Mouse (Mus musculus): ENCODE results near the gene Gfra1. TPM values are rescaled to one million over a fixed set of nuclear protein-coding genes. Genes with fewer than 3 reads are reported as not detected.

Gfra1 gene
- total and polyA plus RNA-seq, 3 experiments: not detected

DNA sequence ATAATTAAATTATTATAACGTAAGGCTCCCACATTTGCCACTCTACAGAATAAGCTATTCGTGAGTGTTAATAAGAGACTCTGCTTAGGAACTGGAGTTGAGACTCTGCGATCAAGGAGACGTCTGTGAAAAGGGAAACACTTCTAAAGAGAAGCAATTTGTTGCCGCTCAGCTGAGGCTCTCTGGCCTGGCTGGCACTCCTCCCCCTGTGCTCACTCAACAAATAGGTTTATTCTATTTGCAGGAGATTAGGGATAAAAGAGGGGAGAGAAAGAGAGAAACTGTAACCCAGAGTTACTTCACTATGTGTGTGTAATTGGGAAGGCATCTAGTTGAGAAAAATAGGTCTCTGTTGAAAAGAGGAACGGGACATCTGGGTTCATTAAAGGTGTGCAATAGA, 204.6 kb downstream of the Gfra1 start:
- H3K4me2 ChIP-seq (ENCODE audit: insufficient read depth, low read depth, poor library complexity, severe bottlenecking): no peak overlapping the region
- dilution Hi-C loops (cut with MboI; ENCODE audit: extremely low pct_ligation_motif_present, extremely low pct_unique_long_range_greater_than_20kb, low sequenced_read_pairs): no loop called here
- in situ Hi-C loops (cut with MboI; ENCODE audit: low pct_ligation_motif_present, low pct_unique_long_range_greater_than_20kb, low sequenced_read_pairs): no loop called here
- no peaks in the 10 kb centered on the region for H3K79me2 ChIP-seq (replicated peaks; ENCODE audit: control insufficient read depth, extremely low read depth, insufficient read depth, poor library complexity, severe bottlenecking)
- no peak overlapping the region for H3K27ac ChIP-seq (ENCODE audit: insufficient read depth, low read depth)
- no peaks in the 10 kb centered on the region for H3K4me1 ChIP-seq (ENCODE audit: control insufficient read depth in 1 of 2, insufficient read depth in 2 of 2)
- no peak overlapping the region for H3K4me3 ChIP-seq (replicated peaks in 1 of 3; ENCODE audit: low read depth in 2 of 3, low read length in 2 of 3, poor library complexity in 1 of 3)
- H3K36me3 ChIP-seq (replicated peaks in 1 of 2; ENCODE audit: control insufficient read depth in 1 of 2, insufficient read depth in 1 of 2, low read length in 1 of 2): no peaks in the 10 kb centered on the region
- no peak overlapping the region for H3K9ac ChIP-seq (ENCODE audit: insufficient read depth, low read depth)
- no peak for TF ChIP-seq E2F4 (IDR thresholded peaks at IDR 0.05; ENCODE audit: insufficient replicate concordance, low read depth, low read length)
- TF ChIP-seq POLR2A (IDR thresholded peaks at IDR 0.05; ENCODE audit: low read depth, low read length): no peak
- no peak for TF ChIP-seq MEF2A (IDR thresholded peaks at IDR 0.05; ENCODE audit: borderline replicate concordance, low read depth, low read length)
- no peak for TF ChIP-seq HCFC1 (IDR thresholded peaks at IDR 0.05; ENCODE audit: low read depth, low read length)
- no peak for TF ChIP-seq UBTF (IDR thresholded peaks at IDR 0.05; ENCODE audit: low read depth, low read length)
- no peak for TF ChIP-seq ZNF384 (IDR thresholded peaks at IDR 0.05; ENCODE audit: low read depth, low read length)
- TF ChIP-seq TCF12 (IDR thresholded peaks at IDR 0.05; ENCODE audit: low read depth, low read length): no peak
- TF ChIP-seq GABPA (IDR thresholded peaks at IDR 0.05; ENCODE audit: insufficient replicate concordance, low read depth, low read length): no peak
- TF ChIP-seq USF1 (IDR thresholded peaks at IDR 0.05; ENCODE audit: low read depth, low read length): no peak
- no peak for TF ChIP-seq RCOR1 (conservative IDR thresholded peaks at IDR 0.05; ENCODE audit: low read depth, low read length)
- no peak for TF ChIP-seq JUN (IDR thresholded peaks at IDR 0.05; ENCODE audit: insufficient read depth, low read depth, low read length)
- no peak for TF ChIP-seq MXI1 (IDR thresholded peaks at IDR 0.05; ENCODE audit: low read depth, low read length)
- no peak for TF ChIP-seq TBP (conservative IDR thresholded peaks at IDR 0.05; ENCODE audit: low read depth, low read length)
- no peak for TF ChIP-seq ZKSCAN1 (IDR thresholded peaks at IDR 0.05; ENCODE audit: borderline replicate concordance, low read depth, low read length)
- TF ChIP-seq SMC3 (IDR thresholded peaks at IDR 0.05; ENCODE audit: low read depth, low read length): no peak
- TF ChIP-seq MYC (IDR thresholded peaks at IDR 0.05; ENCODE audit: low read depth, low read length): no peak
- no peak for TF ChIP-seq CTCF (conservative IDR thresholded peaks at IDR 0.05 in 1 of 2, IDR thresholded peaks at IDR 0.05 in 1 of 2; ENCODE audit: low read depth in 2 of 2, low read length in 2 of 2)
- TF ChIP-seq IRF4 (IDR thresholded peaks at IDR 0.05; ENCODE audit: low read depth, low read length): no peak
- DNase-seq (ENCODE audit: extremely low read depth): no peak
- no peaks in the 10 kb centered on the region for H3K9me3 ChIP-seq (replicated peaks; ENCODE audit: low read length)
- no peaks in the 10 kb centered on the region for H3K27me3 ChIP-seq (replicated peaks)

GRCm38 (mm10) chr19:58250237-58250636, 205.5 kb downstream of the Gfra1 start:
- dilution Hi-C loops (cut with MboI; ENCODE audit: extremely low pct_ligation_motif_present, extremely low pct_unique_long_range_greater_than_20kb, low sequenced_read_pairs) (no loop called here), in situ Hi-C loops (cut with MboI; ENCODE audit: low pct_ligation_motif_present, low pct_unique_long_range_greater_than_20kb, low sequenced_read_pairs) (no loop called here)
- Histone ChIP-seq H3K36me3 (replicated peaks in 1 of 2; ENCODE audit: control insufficient read depth in 1 of 2, insufficient read depth in 1 of 2, low read length in 1 of 2) (no peaks in the 10 kb centered on the region), H3K27ac (ENCODE audit: insufficient read depth, low read depth) (no peak overlapping the region), H3K4me2 (ENCODE audit: insufficient read depth, low read depth, poor library complexity, severe bottlenecking) (no peak overlapping the region), H3K4me1 (ENCODE audit: control insufficient read depth in 1 of 2, insufficient read depth in 2 of 2) (no peaks in the 10 kb centered on the region), H3K9ac (ENCODE audit: insufficient read depth, low read depth) (no peak overlapping the region), H3K79me2 (replicated peaks; ENCODE audit: control insufficient read depth, extremely low read depth, insufficient read depth, poor library complexity, severe bottlenecking) (no peaks in the 10 kb centered on the region), H3K27me3 (replicated peaks) (no peaks in the 10 kb centered on the region), H3K9me3 (replicated peaks; ENCODE audit: low read length) (no peaks in the 10 kb centered on the region), H3K4me3 (replicated peaks in 1 of 3; ENCODE audit: low read depth in 2 of 3, low read length in 2 of 3, poor library complexity in 1 of 3) (no peak overlapping the region)
- TF ChIP-seq SIN3A (IDR thresholded peaks at IDR 0.05; ENCODE audit: low read length): no peak
- TF ChIP-seq E2F4 (IDR thresholded peaks at IDR 0.05; ENCODE audit: insufficient replicate concordance, low read depth, low read length): no peak
- no peak for TF ChIP-seq NRF1 (IDR thresholded peaks at IDR 0.05; ENCODE audit: low read depth, low read length)
- no peak for TF ChIP-seq ZKSCAN1 (IDR thresholded peaks at IDR 0.05; ENCODE audit: borderline replicate concordance, low read depth, low read length)
- no peak for TF ChIP-seq USF1 (IDR thresholded peaks at IDR 0.05; ENCODE audit: low read depth, low read length)
- no peak for TF ChIP-seq NELFE (IDR thresholded peaks at IDR 0.05; ENCODE audit: low read depth, low read length)
- no peak for TF ChIP-seq MYC (IDR thresholded peaks at IDR 0.05; ENCODE audit: low read depth, low read length)
- DNase-seq (ENCODE audit: extremely low read depth): no peak
